Mouse (Mus musculus): ENCODE results near the gene Gprc5c.
A peak's percentile ranks its signal among the peaks of the same experiment; 100 is the strongest.

Gprc5c gene

GRCm38 (mm10) chr11:114843818-114844463, 7.0 kb upstream of the Gprc5c start:
- DNase-seq: no peak

DNA sequence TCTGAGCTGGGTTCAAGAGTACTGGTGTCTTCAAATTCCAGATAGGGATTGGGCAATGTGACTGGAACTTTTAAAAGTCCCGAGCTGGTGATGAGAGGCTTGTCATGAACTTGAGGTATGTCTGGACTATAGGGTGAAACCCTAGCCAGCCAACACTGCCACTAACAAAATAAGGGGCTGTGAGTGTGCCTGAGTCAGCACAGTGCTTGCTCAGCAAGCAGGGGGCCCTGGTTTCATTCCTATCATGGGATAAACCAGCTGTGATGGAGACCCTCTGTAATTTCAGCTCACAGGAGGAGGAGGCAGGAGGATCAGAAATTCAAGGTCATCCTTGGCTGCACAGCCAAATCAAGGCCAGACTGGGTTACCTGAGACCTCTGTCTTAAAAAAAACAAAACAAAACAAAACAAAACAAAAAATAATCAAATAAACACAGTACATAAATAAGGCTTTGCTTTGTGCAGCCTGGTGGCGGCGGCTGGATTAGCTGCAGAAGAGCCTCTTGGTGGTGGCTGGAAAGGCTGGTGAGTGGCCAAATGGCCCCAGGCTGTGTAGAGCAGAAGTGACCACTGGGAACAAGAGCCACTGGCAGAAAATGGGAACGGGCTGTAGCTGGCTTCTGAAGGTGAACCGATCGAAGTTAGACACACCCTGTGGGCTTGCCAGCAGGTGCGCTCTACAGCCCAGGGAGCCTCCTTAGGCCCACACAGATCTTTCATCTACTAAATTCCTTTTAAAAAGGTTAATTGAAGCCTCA, 6.3 kb upstream of the Gprc5c start:
- no peak for DNase-seq

DNA sequence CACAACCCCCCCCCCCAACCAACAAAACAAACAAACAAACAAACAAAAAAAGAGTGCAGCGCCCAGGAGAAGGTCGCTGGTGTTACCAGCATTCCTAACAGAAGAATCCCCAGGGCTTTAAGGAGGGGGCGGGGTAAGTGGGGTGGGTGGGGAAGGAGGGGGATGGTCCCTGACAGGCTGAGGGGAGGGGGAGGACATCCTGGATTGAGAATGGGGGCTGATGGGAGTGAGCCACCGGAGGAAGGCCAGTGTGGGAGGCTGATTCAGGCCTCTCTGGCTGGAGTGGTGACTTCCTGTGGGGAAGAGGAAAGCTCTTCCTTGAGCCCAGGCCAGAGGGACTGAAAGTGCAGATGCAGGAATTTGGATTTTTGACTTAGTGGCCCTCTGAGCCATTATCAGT, 4.6 kb upstream of the Gprc5c start:
- DNase-seq: no peak

DNA sequence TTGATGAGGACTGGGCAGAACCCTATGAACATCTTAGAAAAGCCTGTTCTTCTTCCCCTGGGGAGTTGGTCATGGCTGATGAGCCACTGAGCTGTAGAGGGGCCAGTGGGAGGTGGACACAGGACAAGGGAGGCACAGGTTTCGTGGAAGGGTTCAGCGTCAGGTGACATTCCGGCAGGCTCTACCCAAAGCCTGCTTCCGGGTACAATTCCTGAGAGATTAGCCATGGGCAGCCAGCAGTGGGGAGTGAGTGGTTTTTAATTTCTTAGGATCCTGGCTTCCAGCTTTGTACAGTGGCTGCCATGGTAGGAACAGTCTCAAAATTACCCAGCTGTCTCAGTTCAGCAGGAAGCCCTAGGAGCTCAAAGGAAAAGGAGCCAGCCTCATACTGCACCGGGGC, 3.9 kb upstream of the Gprc5c start:
- DNase-seq: no peak

DNA sequence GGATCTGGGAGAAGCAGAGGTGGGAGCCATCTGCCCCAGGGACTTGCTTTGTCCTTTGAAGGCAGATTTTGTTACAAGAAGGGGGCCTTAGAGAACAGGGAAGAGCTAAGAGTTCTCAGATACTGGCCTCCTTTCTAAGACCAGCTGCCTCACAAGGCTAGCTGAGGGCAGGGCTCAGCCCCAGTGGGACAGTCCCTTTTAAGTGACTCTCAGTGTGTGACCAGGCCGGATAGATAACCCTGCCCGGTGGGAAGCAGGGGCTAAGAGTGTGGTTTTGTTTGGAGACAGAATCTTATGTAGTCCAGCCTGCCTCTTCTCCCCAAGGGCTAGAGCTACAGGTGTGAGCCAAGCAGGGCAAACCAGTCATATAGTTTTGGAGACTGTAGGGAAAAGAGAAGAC, 1.4 kb upstream of the Gprc5c start:
- peak; percentile 49 for DNase-seq

- DNase-seq: peak; percentile 61
Measured at GRCm38 (mm10) chr11:114850066-114850451, 893 bp upstream of the Gprc5c start.

DNA sequence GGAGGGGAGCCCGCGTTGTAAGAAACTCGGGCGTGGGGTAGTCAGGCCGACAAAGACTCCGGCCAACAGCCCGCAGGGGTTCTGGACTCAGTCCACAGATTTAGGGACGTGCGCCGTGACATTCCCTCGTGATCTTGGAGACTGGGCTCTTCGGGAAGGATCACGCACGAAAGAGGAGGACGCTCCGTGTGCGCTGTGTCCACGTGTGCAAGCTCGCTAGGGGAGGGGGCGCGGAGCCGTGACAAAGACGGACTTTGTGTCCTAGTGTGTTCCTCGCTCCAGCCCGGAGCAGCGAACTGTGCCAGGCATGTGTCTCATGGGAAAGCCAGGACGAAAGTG, 286 bp downstream of the Gprc5c start:
- peak; percentile 97 for DNase-seq

GRCm38 (mm10) chr11:114851608-114852310, 807 bp downstream of the Gprc5c start:
- DNase-seq: peak; percentile 94

DNA sequence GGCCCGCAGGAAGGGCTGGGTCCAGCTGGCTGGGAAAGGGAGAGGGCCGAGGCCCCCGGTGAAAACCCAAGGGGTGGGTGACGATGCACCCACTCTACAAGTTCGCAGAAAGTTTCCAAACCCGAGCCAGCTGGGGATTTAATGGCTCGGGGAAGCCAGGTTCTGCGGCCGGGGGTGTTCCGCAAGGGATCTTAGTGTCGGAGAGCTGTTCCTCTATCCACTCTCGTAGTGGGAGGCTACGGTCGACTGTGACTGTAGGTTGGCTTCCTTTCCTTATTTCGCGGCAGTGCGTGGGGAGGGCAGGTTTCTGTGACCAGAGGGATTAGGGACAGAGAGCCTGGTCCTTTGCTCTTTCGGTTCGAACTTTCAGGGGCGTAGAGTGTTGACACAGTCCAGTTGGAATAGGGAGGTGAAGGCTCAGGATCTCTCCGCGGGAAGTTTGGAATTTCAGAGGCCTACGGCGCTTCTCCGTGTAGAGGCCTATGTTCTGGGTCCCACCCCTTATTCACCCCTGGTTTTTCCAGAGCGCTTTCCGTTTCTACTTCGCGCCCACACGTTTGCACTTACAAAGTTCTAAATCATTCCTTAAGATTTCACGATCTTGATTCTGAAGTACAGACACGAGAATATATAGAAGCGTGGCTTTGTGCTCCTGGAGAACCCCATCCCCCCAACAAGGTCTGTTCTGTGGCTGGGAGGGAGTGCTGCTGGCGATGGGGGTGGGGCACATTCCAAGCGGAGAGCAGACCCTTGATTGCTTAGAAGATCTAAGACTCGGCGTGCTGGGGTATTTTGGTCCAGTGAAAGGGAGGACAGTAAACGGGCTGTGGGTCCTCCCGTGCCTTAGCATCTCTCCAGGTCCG, 1.6 kb downstream of the Gprc5c start:
- peak; percentile 69 for DNase-seq

- DNase-seq: no peak
Measured at GRCm38 (mm10) chr11:114853174-114853838, 2.4 kb downstream of the Gprc5c start.

- peak; percentile 48 for DNase-seq
Measured at GRCm38 (mm10) chr11:114854581-114854980, 3.6 kb downstream of the Gprc5c start.

GRCm38 (mm10) chr11:114856125-114856524, 5.2 kb downstream of the Gprc5c start:
- no peak for DNase-seq

GRCm38 (mm10) chr11:114858641-114859040, 7.7 kb downstream of the Gprc5c start:
- no peak for DNase-seq

GRCm38 (mm10) chr11:114861057-114861456, 10.1 kb downstream of the Gprc5c start:
- no peak for DNase-seq

GRCm38 (mm10) chr11:114862687-114863086, 11.7 kb downstream of the Gprc5c start:
- no peak for DNase-seq

GRCm38 (mm10) chr11:114863918-114864420, 13.0 kb downstream of the Gprc5c start:
- no peak for DNase-seq

- peak; percentile 75 for DNase-seq
Measured at GRCm38 (mm10) chr11:114865999-114866398, 15.0 kb downstream of the Gprc5c start.

- DNase-seq: peak; percentile 83
Measured at GRCm38 (mm10) chr11:114866486-114867360, 15.8 kb downstream of the Gprc5c start.

DNA sequence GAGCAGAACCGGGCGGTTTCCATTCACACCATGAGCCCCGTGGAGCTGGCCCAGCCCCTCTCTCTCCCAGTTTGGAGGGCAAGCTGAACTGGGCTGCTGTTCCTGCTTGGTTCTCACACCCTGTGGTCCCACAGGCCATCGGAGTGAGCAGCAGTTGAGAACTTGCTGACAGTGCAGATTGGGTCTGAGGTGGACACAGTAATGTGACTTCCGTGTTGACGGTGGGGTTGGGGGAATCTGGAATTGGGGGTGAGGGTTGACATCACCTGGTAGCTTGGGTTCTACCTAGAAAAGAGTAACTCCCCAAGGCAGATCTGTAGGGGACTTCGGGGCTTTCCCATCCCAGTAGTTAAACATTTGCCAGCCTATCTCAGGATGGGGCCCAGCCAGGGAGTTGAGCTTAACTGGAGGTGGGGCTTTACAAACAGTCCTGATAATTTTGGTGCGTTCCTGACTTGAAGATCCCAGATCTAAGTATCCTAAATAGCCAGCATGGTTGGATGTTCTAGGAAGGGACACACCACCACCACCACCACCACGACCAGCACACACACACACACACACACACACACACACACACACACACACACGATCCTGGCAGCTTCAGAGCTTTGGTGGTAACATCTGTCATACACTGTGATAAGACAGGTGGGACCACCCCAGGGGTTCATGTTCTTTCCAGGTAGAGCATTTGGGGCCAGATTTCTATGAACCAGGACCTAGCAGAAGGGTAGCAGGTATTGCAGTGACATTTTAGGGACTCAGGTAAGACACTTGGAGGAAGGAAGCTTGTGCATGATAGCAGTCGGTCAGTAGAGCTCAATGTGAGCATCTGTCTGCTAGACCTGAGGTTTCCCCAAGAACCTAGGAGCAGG, 16.6 kb downstream of the Gprc5c start:
- peak; percentile 85 for DNase-seq

DNA sequence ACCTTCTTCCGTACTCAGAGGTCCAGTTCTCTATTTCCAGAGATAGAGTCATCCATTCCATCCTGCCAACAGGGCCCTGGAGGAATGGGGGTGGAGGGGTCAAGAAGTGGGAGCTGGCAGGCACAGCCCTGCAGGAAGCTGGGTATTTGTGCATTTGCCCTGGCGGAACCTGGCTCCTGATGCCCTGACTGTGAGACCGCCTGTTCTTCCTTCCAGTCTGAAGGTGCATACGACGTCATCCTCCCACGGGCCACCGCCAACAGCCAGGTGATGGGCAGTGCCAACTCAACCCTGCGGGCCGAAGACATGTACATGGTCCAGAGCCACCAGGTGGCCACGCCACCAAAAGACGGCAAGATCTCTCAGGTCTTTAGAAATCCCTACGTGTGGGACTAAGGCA, 17.3 kb downstream of the Gprc5c start:
- DNase-seq: peak; percentile 97

Measured in cerebellum, adult 9-10 months (tissue).